Mouse (Mus musculus): ENCODE data around the gene Capzb. TPM values are rescaled to one million over a fixed set of nuclear protein-coding genes. Genes with fewer than 3 reads are reported as not detected.

Gene Capzb
- 100 to 1,000 TPM; 302 to 316 TPM for total RNA-seq (2021)
- long read RNA-seq, experiment 1, transcript Capzb-204 (9 exons, 1,674 nt) = major isoform, 311 of 380 reads
- long read RNA-seq, experiment 1, transcript Capzb-203 (10 exons, 1,702 nt) = minor isoform, 36 of 380 reads
- long read RNA-seq, experiment 1, partial matches to known transcripts = 15 of 380 reads
- long read RNA-seq, experiment 1, other reads (novel, unspliced or antisense) = 16 of 380 reads
- long read RNA-seq, experiment 2, transcript Capzb-203 (10 exons, 1,702 nt) = minor isoform, 31 of 307 reads
- long read RNA-seq, experiment 2, transcript Capzb-204 (9 exons, 1,674 nt) = major isoform, 250 of 307 reads
- long read RNA-seq, experiment 2, partial matches to known transcripts = 20 of 307 reads
- long read RNA-seq, experiment 2, other reads (novel, unspliced or antisense) = 6 of 307 reads

- peak; percentile 94 to 97 for DNase-seq (ENCODE audit: low spot score in 2 of 2)
Observed at GRCm38 (mm10) chr4:139192499-139193175, at the start of gene Capzb. Gene Capzb, plus strand, starts transcription at chr4:139192899.

DNA sequence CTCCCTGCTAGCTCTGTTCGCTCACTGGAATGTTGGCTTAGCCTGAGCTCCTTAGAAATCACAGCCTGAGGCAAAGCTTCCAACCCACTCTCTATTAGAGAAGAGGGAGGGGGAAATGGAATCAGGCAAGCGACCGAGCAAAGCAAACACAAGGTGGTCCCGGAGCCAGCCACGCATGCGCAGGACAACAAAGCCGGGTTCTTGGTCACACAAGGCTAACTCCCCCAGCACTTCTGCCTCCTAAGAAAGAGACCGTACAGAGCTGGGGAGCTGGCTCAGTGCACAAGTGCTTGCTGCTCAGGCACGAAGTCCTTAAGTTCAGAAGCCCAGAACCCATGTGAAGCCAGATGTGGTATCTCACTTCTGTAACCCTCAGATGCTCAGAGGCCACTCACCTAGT is 49.7 kb upstream of the Capzb start:
- no peak for DNase-seq (ENCODE audit: low spot score in 2 of 2)

DNA sequence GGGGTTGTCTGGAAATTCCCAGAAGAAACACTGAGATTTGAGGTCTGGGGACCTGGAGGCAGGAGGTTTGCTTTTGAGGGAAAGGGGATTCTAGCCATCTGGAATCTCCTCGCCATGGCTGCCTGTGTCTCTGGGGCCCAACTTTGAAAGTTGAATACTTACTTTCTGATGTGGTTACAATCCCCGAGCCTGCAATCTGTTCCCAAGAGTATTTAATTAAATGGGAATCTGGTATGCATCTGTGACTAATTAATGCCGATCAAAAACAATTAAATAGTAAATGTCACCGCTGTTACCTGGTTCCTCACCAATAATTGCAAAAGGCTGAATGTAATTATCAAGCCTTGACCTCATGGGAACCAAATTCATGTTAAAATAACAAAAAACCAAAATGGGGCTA is 48.1 kb upstream of the Capzb start:
- no peak for DNase-seq (ENCODE audit: low spot score in 2 of 2)

DNA sequence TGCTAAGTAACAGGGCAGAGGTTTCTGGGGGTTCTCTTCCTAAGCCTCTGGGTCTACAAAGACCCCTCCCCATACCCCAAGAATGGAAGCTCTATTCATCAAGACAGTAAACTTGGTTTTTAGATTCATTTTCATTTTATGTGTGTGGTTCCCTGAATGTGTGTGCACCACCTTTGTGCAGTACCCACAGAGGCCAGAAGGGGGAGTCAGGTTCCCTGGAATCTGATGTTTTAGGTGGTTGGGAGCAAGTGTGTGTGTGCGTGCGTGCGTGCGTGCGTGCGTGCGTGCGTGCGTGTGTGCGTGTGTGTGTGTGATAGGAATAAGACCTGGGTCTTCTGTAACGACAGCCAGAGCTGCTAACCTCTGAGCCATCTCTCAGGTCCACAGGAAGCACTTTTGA is 47.5 kb upstream of the Capzb start:
- no peak for DNase-seq (ENCODE audit: low spot score in 2 of 2)

- DNase-seq (ENCODE audit: low spot score in 2 of 2) = peak; percentile 27 to 53
Observed at GRCm38 (mm10) chr4:139146760-139147159, 45.9 kb upstream of the Capzb start.

DNA sequence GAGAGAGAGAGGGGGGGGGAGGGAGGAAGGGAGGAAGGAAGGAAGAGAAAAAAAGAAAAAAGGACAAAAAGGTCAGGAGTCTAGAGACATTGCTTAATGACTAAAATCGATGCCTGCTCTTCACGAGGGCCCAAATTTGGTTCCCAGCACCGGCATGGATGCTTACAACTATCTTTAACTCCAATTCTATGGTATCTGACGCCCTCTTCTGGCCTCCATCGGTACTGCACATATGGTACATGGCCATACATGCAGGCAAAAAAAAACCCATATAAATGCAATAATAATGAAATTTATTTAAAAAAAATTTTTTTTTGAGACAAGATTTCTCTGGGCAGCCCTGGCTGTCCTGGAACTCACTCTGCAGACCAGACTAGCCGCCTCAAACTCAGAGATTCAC is 41.3 kb upstream of the Capzb start:
- no peak for DNase-seq (ENCODE audit: low spot score in 2 of 2)

DNA sequence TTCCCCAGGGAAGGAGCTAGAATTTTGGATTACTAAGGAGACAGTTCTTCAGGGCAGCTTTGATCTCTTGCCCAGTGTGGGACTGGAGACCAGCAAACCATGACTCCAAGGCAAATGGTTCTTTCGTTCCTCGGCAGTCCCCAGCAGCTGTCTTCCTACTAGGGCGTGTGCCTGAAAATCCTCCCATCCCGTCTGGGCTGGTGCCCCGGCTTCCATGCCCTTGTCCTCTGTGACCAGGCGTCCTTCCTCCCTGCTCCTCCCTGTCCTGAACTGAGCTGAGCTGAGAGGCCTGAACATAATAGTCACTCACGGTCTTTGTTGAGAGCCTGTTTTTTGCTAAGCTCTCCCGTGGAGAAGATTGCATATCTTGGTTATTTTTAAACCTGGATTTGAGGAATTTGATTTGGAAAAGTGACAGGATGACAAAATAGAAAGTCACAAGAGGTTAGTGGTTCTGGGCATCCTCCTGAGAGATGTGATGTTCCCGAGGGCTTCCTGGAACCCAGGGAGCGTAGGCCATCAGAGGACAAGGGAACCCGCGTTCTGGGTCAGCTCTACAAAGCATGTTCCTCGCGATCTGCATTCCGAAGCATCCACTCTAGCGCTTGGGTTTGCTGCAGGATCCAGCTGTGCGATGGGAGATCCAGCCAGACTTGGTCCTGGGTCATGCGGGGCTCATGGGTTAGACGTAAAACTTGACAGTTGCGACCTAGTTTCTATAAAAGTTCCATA is 38.0 kb upstream of the Capzb start:
- DNase-seq (ENCODE audit: low spot score in 2 of 2) = no peak

DNA sequence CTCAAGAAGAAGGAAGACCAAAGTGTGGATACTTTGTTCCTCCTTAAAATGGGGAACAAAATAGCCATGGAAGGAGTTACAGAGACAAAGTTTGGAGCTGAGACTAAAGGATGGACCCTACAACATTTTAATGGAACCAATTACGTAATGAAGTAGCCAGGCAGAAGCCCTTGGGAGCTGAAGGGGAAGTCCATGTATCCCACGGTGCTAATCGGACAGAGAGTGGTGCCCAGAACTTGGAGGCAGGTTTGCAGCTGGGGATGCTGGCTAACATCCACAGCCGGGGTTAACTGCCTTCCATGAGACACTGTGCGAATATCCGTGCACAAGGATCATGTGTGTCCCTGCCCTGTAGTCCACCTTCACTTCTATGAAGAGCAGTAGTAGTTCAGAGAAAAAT is 36.2 kb upstream of the Capzb start:
- DNase-seq (ENCODE audit: low spot score in 2 of 2) = no peak

- DNase-seq (ENCODE audit: low spot score in 2 of 2) = no peak
Observed at GRCm38 (mm10) chr4:139158350-139158749, 34.3 kb upstream of the Capzb start.

GRCm38 (mm10) chr4:139161076-139161475 is 31.6 kb upstream of the Capzb start:
- no peak for DNase-seq (ENCODE audit: low spot score in 2 of 2)

DNA sequence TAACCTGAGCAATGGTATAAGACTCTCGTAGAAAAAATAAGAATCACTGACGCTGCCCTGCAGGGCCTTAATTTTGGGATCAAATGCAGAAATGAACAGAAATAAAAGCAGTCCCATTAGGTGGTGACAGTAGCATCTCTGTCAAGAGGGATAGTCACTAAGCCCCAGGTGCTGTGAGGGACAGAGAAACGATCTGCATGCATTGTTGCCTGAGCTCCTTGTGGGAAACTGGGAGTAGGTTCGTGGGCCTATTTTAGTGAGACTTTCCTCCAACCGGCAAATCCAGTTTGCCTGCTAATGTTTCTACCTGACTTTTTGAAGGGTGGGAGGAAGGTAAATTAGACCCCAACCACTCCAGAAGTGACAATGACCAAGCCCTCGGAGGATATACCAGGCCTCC is 28.6 kb upstream of the Capzb start:
- no peak for DNase-seq (ENCODE audit: low spot score in 2 of 2)

- no peak for DNase-seq (ENCODE audit: low spot score in 2 of 2)
Observed at GRCm38 (mm10) chr4:139165259-139165658, 27.4 kb upstream of the Capzb start.

DNA sequence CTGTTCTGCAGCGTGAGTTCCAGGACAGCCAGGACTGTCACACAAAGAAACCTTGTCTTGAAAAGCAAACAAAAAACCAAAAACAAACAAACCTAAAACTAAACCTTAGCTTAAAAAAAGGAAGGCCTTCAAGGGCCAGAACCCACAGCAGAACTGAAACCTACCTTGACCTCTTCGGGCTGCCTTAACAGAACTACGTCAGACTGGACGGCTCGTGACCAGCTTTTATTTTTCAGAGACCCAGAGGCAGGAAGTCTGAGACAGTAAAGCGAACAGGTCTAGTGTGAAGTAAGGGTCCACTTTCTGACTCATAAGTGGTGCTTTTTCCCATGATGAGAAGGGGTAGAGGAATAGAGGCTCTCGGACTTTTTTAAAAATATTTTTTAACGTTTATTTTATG is 26.5 kb upstream of the Capzb start:
- DNase-seq (ENCODE audit: low spot score in 2 of 2) = no peak

- DNase-seq (ENCODE audit: low spot score in 2 of 2) = no peak
Observed at GRCm38 (mm10) chr4:139167107-139167506, 25.6 kb upstream of the Capzb start.

GRCm38 (mm10) chr4:139168985-139169747 is 23.5 kb upstream of the Capzb start:
- DNase-seq (ENCODE audit: low spot score in 2 of 2) = no peak

- no peak for DNase-seq (ENCODE audit: low spot score in 2 of 2)
Observed at GRCm38 (mm10) chr4:139169748-139170279, 22.9 kb upstream of the Capzb start.

- DNase-seq (ENCODE audit: low spot score in 2 of 2) = no peak
Observed at GRCm38 (mm10) chr4:139175061-139175971, 17.4 kb upstream of the Capzb start.

DNA sequence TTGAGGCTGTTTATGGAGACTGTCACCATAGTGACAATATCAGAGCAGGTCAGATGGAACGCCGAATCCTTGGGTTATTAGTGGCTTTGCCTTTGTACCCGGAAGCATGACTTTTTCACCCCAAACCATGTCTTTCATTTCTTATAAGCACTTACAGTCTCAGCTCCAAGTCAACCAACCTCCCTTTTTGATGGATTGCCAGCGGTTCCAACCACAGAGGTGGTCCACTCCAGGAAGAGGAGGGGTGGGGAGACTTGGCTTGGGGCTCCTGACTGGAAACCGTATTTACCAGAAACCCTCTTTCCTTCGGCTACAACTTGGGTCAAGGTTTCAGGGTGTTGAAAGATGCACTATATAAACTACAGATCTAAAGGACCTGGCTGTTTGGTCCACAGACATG is 16.7 kb upstream of the Capzb start:
- no peak for DNase-seq (ENCODE audit: low spot score in 2 of 2)

DNA sequence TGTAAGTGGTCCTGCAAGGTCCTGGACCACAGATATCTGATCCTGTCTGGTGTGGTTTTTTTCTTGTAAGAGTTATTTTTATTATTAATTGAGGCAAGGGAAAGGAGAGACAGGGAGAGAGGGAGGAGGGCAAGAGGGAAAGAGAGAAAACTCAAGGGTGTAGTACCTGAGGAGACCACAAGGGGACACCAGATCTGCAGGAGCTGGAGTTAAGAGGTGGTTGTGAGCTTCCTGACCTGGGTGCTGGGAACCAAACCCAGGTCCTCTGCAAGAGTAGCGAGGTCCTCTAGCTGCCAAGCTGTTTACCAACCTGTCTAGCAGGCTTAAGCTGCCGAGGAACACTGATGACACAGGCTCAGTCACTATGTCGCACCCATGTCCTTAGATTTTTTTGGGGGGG is 14.8 kb upstream of the Capzb start:
- no peak for DNase-seq (ENCODE audit: low spot score in 2 of 2)

GRCm38 (mm10) chr4:139178377-139178776 is 14.3 kb upstream of the Capzb start:
- DNase-seq (ENCODE audit: low spot score in 2 of 2) = no peak

Measured in left cerebral cortex, adult 18-20 months (tissue).